Mouse (Mus musculus) ovary, postnatal 36 days (tissue): ENCODE results near the gene Wdfy2.

ENCODE experiments used
- DNase-seq: peaks from one replicate; pipeline ENCODE4 v3.0.0; 2022; ENCODE audit warnings: low spot score, mixed read lengths

Gene Wdfy2

GRCm38 (mm10) chr14:62844226-62844625, 6.7 kb downstream of the Wdfy2 start:
- DNase-seq: no peak

GRCm38 (mm10) chr14:62845011-62845840, 7.7 kb downstream of the Wdfy2 start:
- DNase-seq: no peak

- no peak for DNase-seq
Measured at GRCm38 (mm10) chr14:62850980-62851379, 13.5 kb downstream of the Wdfy2 start.

- no peak for DNase-seq
Measured at GRCm38 (mm10) chr14:62852840-62853239, 15.4 kb downstream of the Wdfy2 start.

- DNase-seq: no peak
Measured at GRCm38 (mm10) chr14:62855077-62855835, 17.8 kb downstream of the Wdfy2 start.

- DNase-seq: no peak
Measured at GRCm38 (mm10) chr14:62855863-62856262, 18.4 kb downstream of the Wdfy2 start.

- DNase-seq: no peak
Measured at GRCm38 (mm10) chr14:62856490-62856889, 19.0 kb downstream of the Wdfy2 start.

- DNase-seq: no peak
Measured at GRCm38 (mm10) chr14:62857879-62858278, 20.4 kb downstream of the Wdfy2 start.

GRCm38 (mm10) chr14:62858311-62858710, 20.8 kb downstream of the Wdfy2 start:
- DNase-seq: no peak

GRCm38 (mm10) chr14:62862564-62862963, 25.1 kb downstream of the Wdfy2 start:
- no peak for DNase-seq

GRCm38 (mm10) chr14:62864254-62864653, 26.8 kb downstream of the Wdfy2 start:
- DNase-seq: no peak

- DNase-seq: no peak
Measured at GRCm38 (mm10) chr14:62865405-62865804, 27.9 kb downstream of the Wdfy2 start.

GRCm38 (mm10) chr14:62867069-62867468, 29.6 kb downstream of the Wdfy2 start:
- no peak for DNase-seq

GRCm38 (mm10) chr14:62867576-62867975, 30.1 kb downstream of the Wdfy2 start:
- DNase-seq: no peak

- DNase-seq: no peak
Measured at GRCm38 (mm10) chr14:62868254-62868653, 30.8 kb downstream of the Wdfy2 start.

- no peak for DNase-seq
Measured at GRCm38 (mm10) chr14:62870238-62870638, 32.8 kb downstream of the Wdfy2 start.

GRCm38 (mm10) chr14:62871431-62871830, 34.0 kb downstream of the Wdfy2 start:
- no peak for DNase-seq

GRCm38 (mm10) chr14:62871932-62872331, 34.5 kb downstream of the Wdfy2 start:
- DNase-seq: no peak

- no peak for DNase-seq
Measured at GRCm38 (mm10) chr14:62873820-62874219, 36.3 kb downstream of the Wdfy2 start.

- no peak for DNase-seq
Measured at GRCm38 (mm10) chr14:62874348-62874747, 36.9 kb downstream of the Wdfy2 start.

- no peak for DNase-seq
Measured at GRCm38 (mm10) chr14:62878076-62878475, 40.6 kb downstream of the Wdfy2 start.

- no peak for DNase-seq
Measured at GRCm38 (mm10) chr14:62878634-62879430, 41.4 kb downstream of the Wdfy2 start.
